Mouse (Mus musculus) intestine, embryonic 14.5 days (tissue): ENCODE data around the gene Snrpd2. TPM values are rescaled to one million over a fixed set of nuclear protein-coding genes. Genes with fewer than 3 reads are reported as not detected.
"Not testable (repeated sequence)": the region's sequence is repeated elsewhere in the genome, so short reads cannot be mapped to it uniquely, and the experiment has no call there.

Experiments
- ATAC-seq: fragments of 200-750 bp; cut with Nextera tagmentation; replicated peaks from 2 replicates; pipeline ENCODE4 v1.8.0; 2017; ENCODE audit warnings: low read depth, moderate number of reproducible peaks, moderate TSS enrichment, moderate library complexity; ENCODE audit not compliant: low FRiP score, low TSS enrichment
- DNase-seq: peaks from one replicate; pipeline ENCODE4 v3.0.0-alpha.2; 2018; ENCODE audit warnings: low spot score
- H3K27ac ChIP-seq: fragments of 300-500 bp; sonication (generic); 2 replicates; pipeline ENCODE4 v1.5.1; 2014; ENCODE audit warnings: low read depth, mild to moderate bottlenecking, control low read depth
- H3K27me3 ChIP-seq: fragments of 300-500 bp; sonication (generic); replicated peaks from 2 replicates; pipeline ENCODE4 v1.6.1; 2014; ENCODE audit warnings: low read length, control low read depth; ENCODE audit not compliant: control insufficient read depth, insufficient read depth
- H3K36me3 ChIP-seq: fragments of 300-500 bp; sonication (generic); 2 replicates; pipeline ENCODE4 v1.6.1; 2014; ENCODE audit warnings: low read length, control low read depth; ENCODE audit not compliant: control insufficient read depth, insufficient read depth
- H3K4me1 ChIP-seq: fragments of 300-500 bp; sonication (generic); replicated peaks from 2 replicates; pipeline ENCODE4 v1.6.1; 2014; ENCODE audit warnings: low read length, control low read depth, mixed read lengths; ENCODE audit not compliant: control insufficient read depth, insufficient read depth
- H3K4me2 ChIP-seq: fragments of 300-500 bp; sonication (generic); 2 replicates; pipeline ENCODE4 v1.6.1; 2014; ENCODE audit warnings: low read length
- H3K4me3 ChIP-seq: fragments of 300-500 bp; sonication (generic); 2 replicates; pipeline ENCODE4 v1.5.1; 2014; ENCODE audit warnings: low read depth, low read length, control low read depth, mixed read lengths
- H3K9ac ChIP-seq: fragments of 300-500 bp; sonication (generic); 2 replicates; pipeline ENCODE4 v1.6.1; 2014; ENCODE audit warnings: mild to moderate bottlenecking, low read length
- H3K9me3 ChIP-seq: fragments of 300-500 bp; sonication (generic); 2 replicates; pipeline ENCODE4 v1.6.1; 2016; ENCODE audit warnings: low read length, control low read depth; ENCODE audit not compliant: control insufficient read depth
- WGBS: fragments of 180-500 bp; shearing (Covaris S2); extraction: QIAGEN DNeasy Blood & Tissue Kit; methylation state at CpG from one replicate; pipeline ENCODE4 v1.1.7; 2014; 5-methylcytosine and 5-hydroxymethylcytosine counted together
- polyA plus RNA-seq: library from polyadenylated mRNA; unstranded; fragments of >200 nt; fragmentation: Nextera tagmentation; extraction: Ambion mirVana; gene quantifications from 2 replicates; pipeline ENCODE4 v1.2.1, GENCODE M21; 2014

The Snrpd2 gene
- polyA plus RNA-seq, 1 experiment from 2014 or later: 167 TPM

- Histone ChIP-seq H3K4me3 (no peak overlapping the region), H3K27me3 (no peaks in the 10 kb centered on the region), H3K36me3 (peaks cover 63% of the 10 kb centered on the region), H3K9ac (no peak overlapping the region), H3K27ac (no peak overlapping the region), H3K4me2 (no peak overlapping the region), H3K9me3 (no peaks in the 10 kb centered on the region), H3K4me1 (0 out of 2 replicates have a peak, but pooled peaks cover 4% of the 10 kb centered on the region)
- DNase-seq: no peak
- 91% methylated on average over 38 of the region's 38 CpGs for WGBS
- no peak for ATAC-seq
Measured at GRCm38 (mm10) chr7:19136673-19137334, 12.7 kb upstream of the Snrpd2 start.

GRCm38 (mm10) chr7:19137380-19137779 is 12.1 kb upstream of the Snrpd2 start:
- no peak overlapping the region for H3K9ac ChIP-seq
- 50% methylated on average over 5 of the region's 5 CpGs for WGBS
- peaks cover 63% of the 10 kb centered on the region for H3K36me3 ChIP-seq
- DNase-seq (peak; percentile 81), ATAC-seq (0 out of 2 replicates have a peak, but pooled peaks have one; percentile 10)
- no peaks in the 10 kb centered on the region for H3K27me3 ChIP-seq
- no peak overlapping the region for H3K4me2 ChIP-seq
- no peak overlapping the region for H3K27ac ChIP-seq
- no peaks in the 10 kb centered on the region for H3K4me1 ChIP-seq
- no peaks in the 10 kb centered on the region for H3K9me3 ChIP-seq
- H3K4me3 ChIP-seq: no peak overlapping the region

- H3K4me3 ChIP-seq: no peak overlapping the region
- H3K9ac ChIP-seq: no peak overlapping the region
- WGBS: 87% methylated on average over 10 of the region's 10 CpGs
- no peak for DNase-seq
- ATAC-seq: no peak
- no peaks in the 10 kb centered on the region for H3K9me3 ChIP-seq
- H3K27ac ChIP-seq: no peak overlapping the region
- no peaks in the 10 kb centered on the region for H3K27me3 ChIP-seq
- peaks cover 16% of the 10 kb centered on the region for H3K36me3 ChIP-seq
- H3K4me1 ChIP-seq: peaks cover 14% of the 10 kb centered on the region
- no peak overlapping the region for H3K4me2 ChIP-seq
Measured at GRCm38 (mm10) chr7:19146793-19147192, 2.7 kb upstream of the Snrpd2 start.

GRCm38 (mm10) chr7:19147497-19148045 is 2.0 kb upstream of the Snrpd2 start:
- ATAC-seq (no peak), DNase-seq (no peak)
- WGBS: 50% methylated on average over 6 of the region's 6 CpGs
- Histone ChIP-seq H3K27me3 (no peaks in the 10 kb centered on the region), H3K4me2 (no peak overlapping the region), H3K4me1 (peaks cover 14% of the 10 kb centered on the region), H3K9ac (no peak overlapping the region), H3K4me3 (no peak overlapping the region), H3K9me3 (no peaks in the 10 kb centered on the region), H3K36me3 (peaks cover 21% of the 10 kb centered on the region), H3K27ac (no peak overlapping the region)

- Histone ChIP-seq H3K9me3 (no peaks in the 10 kb centered on the region), H3K27me3 (no peaks in the 10 kb centered on the region), H3K4me1 (peaks cover 14% of the 10 kb centered on the region), H3K9ac (peak overlapping the region; percentile 50), H3K4me2 (peak overlapping the region; percentile 71), H3K27ac (peak overlapping the region; percentile 71; the same call in 1 of the 2 replicates), H3K4me3 (peak overlapping the region; percentile 91), H3K36me3 (peaks cover 24% of the 10 kb centered on the region)
- ATAC-seq (no peak), DNase-seq (no peak)
- WGBS: 11% methylated on average over 20 of the region's 20 CpGs
Measured at GRCm38 (mm10) chr7:19148180-19148874, 1.2 kb upstream of the Snrpd2 start.

- H3K4me1 ChIP-seq: peaks cover 14% of the 10 kb centered on the region
- DNase-seq (peak; percentile 97), ATAC-seq (peak; percentile 97)
- H3K27ac ChIP-seq: peak within 1 kb of the TSS; percentile 71
- H3K4me2 ChIP-seq: peak within 1 kb of the TSS; percentile 71
- no peaks in the 10 kb centered on the region for H3K27me3 ChIP-seq
- peaks cover 31% of the 10 kb centered on the region for H3K36me3 ChIP-seq
- H3K4me3 ChIP-seq: peak within 1 kb of the TSS; percentile 91
- H3K9ac ChIP-seq: peak within 1 kb of the TSS; percentile 79
- H3K9me3 ChIP-seq: no peaks in the 10 kb centered on the region
- WGBS: under 1% methylated on average over 43 of the region's 43 CpGs
Measured at GRCm38 (mm10) chr7:19148875-19149541, 514 bp upstream of the Snrpd2 start, which contains the start of gene Qpctl. Gene Qpctl, minus strand, starts transcription at chr7:19149291.

- H3K4me2 ChIP-seq, DNase-seq, H3K9me3 ChIP-seq, H3K27me3 ChIP-seq, ATAC-seq, H3K27ac ChIP-seq, H3K9ac ChIP-seq: not testable (repeated sequence)
- H3K4me3 ChIP-seq: 0 out of 2 replicates have a peak overlapping the region, but pooled peaks have one; percentile 91
- 88% methylated on average over 10 of the region's 10 CpGs for WGBS
- H3K4me1 ChIP-seq: peaks cover 14% of the 10 kb centered on the region
- H3K36me3 ChIP-seq: peaks cover 37% of the 10 kb centered on the region
Measured at GRCm38 (mm10) chr7:19151121-19151520, 1.6 kb downstream of the Snrpd2 start.

- H3K36me3 ChIP-seq: peaks cover 30% of the 10 kb centered on the region
- 75% methylated on average over 8 of the region's 8 CpGs for WGBS
Measured at GRCm38 (mm10) chr7:19154796-19155195, 5.3 kb downstream of the Snrpd2 start.

More at GRCm38 (mm10) chr7:19154796-19155195, 5.3 kb downstream of the Snrpd2 start:
- Histone ChIP-seq H3K27ac (no peak overlapping the region), H3K9ac (no peak overlapping the region), H3K9me3 (no peaks in the 10 kb centered on the region), H3K4me3 (no peak overlapping the region), H3K27me3 (peaks cover 9% of the 10 kb centered on the region), H3K4me1 (peaks cover 18% of the 10 kb centered on the region), H3K4me2 (no peak overlapping the region)
- ATAC-seq (no peak), DNase-seq (no peak)
